Mouse (Mus musculus): Measurements from ENCODE around the gene Gm44805. TPM values are rescaled to one million over a fixed set of nuclear protein-coding genes. Genes with fewer than 3 reads are reported as not detected.

Gene Gm44805
- polyA plus RNA-seq, 1 experiment from 2014 or later = not detected

- peak; percentile 71 for ATAC-seq (ENCODE audit: low read depth)
- H3K36me3 ChIP-seq (ENCODE audit: control insufficient read depth, insufficient read depth, low read length) = peaks cover 8% of the 10 kb centered on the region; the same call in 1 of the 2 replicates
- peak within 1 kb of the TSS; percentile 80 for H3K4me3 ChIP-seq (ENCODE audit: low read length)
- peak within 1 kb of the TSS; percentile 91 for H3K27ac ChIP-seq (ENCODE audit: low read length)
- peak within 1 kb of the TSS; percentile 65 for H3K9ac ChIP-seq (ENCODE audit: low read length)
- WGBS = 1% methylated on average over 21 of the region's 41 CpGs
- no peaks in the 10 kb centered on the region for H3K4me1 ChIP-seq (replicated peaks; ENCODE audit: control insufficient read depth, insufficient read depth, low read length)
- no peaks in the 10 kb centered on the region for H3K9me3 ChIP-seq (ENCODE audit: control insufficient read depth, low read length)
- H3K27me3 ChIP-seq (ENCODE audit: control insufficient read depth, insufficient read depth, low read depth, low read length) = no peaks in the 10 kb centered on the region
- peak within 1 kb of the TSS; percentile 97 for H3K4me2 ChIP-seq (ENCODE audit: low read depth, low read length)
Measured at GRCm38 (mm10) chr7:19629361-19629734, 51.9 kb downstream of the Gm44805 start, which contains the start of gene Relb. TSS of gene Relb (minus strand) at chr7:19629438.

- no peaks in the 10 kb centered on the region for H3K4me1 ChIP-seq (replicated peaks; ENCODE audit: control insufficient read depth, insufficient read depth, low read length)
- peak overlapping the region; percentile 97 for H3K4me2 ChIP-seq (ENCODE audit: low read depth, low read length)
- peak overlapping the region; percentile 65 for H3K9ac ChIP-seq (ENCODE audit: low read length)
- ATAC-seq (ENCODE audit: low read depth) = peak; percentile 94
- peak overlapping the region; percentile 91 for H3K27ac ChIP-seq (ENCODE audit: low read length)
- H3K36me3 ChIP-seq (ENCODE audit: control insufficient read depth, insufficient read depth, low read length) = peaks cover 5% of the 10 kb centered on the region; the same call in 1 of the 2 replicates
- WGBS = 1% methylated on average over 57 of the region's 57 CpGs
- H3K27me3 ChIP-seq (ENCODE audit: control insufficient read depth, insufficient read depth, low read depth, low read length) = no peaks in the 10 kb centered on the region
- no peaks in the 10 kb centered on the region for H3K9me3 ChIP-seq (ENCODE audit: control insufficient read depth, low read length)
- H3K4me3 ChIP-seq (ENCODE audit: low read length) = peak overlapping the region; percentile 80
Measured at GRCm38 (mm10) chr7:19628536-19629360, 52.5 kb downstream of the Gm44805 start.

GRCm38 (mm10) chr7:19628192-19628535 lies 53.1 kb downstream of the Gm44805 start:
- Histone ChIP-seq H3K27ac (ENCODE audit: low read length) (peak overlapping the region; percentile 91), H3K4me3 (ENCODE audit: low read length) (peak overlapping the region; percentile 80), H3K9me3 (ENCODE audit: control insufficient read depth, low read length) (no peaks in the 10 kb centered on the region), H3K27me3 (ENCODE audit: control insufficient read depth, insufficient read depth, low read depth, low read length) (no peaks in the 10 kb centered on the region), H3K9ac (ENCODE audit: low read length) (peak overlapping the region; percentile 41; the same call in 1 of the 2 replicates), H3K36me3 (ENCODE audit: control insufficient read depth, insufficient read depth, low read length) (no peaks in the 10 kb centered on the region), H3K4me2 (ENCODE audit: low read depth, low read length) (peak overlapping the region; percentile 97), H3K4me1 (replicated peaks; ENCODE audit: control insufficient read depth, insufficient read depth, low read length) (no peaks in the 10 kb centered on the region)
- ATAC-seq (ENCODE audit: low read depth) = no peak
- WGBS = 14% methylated on average over 17 of the region's 17 CpGs

- Histone ChIP-seq H3K4me3 (ENCODE audit: low read length) (peak overlapping the region; percentile 80), H3K9ac (ENCODE audit: low read length) (peak overlapping the region; percentile 11; the same call in 1 of the 2 replicates), H3K27me3 (ENCODE audit: control insufficient read depth, insufficient read depth, low read depth, low read length) (no peaks in the 10 kb centered on the region), H3K9me3 (ENCODE audit: control insufficient read depth, low read length) (no peaks in the 10 kb centered on the region), H3K36me3 (ENCODE audit: control insufficient read depth, insufficient read depth, low read length) (no peaks in the 10 kb centered on the region), H3K4me2 (ENCODE audit: low read depth, low read length) (peak overlapping the region; percentile 97), H3K4me1 (replicated peaks; ENCODE audit: control insufficient read depth, insufficient read depth, low read length) (no peaks in the 10 kb centered on the region), H3K27ac (ENCODE audit: low read length) (no peak overlapping the region)
- no peak for ATAC-seq (ENCODE audit: low read depth)
- WGBS = 55% methylated on average over 3 of the region's 3 CpGs
Measured at GRCm38 (mm10) chr7:19627721-19628120, 53.5 kb downstream of the Gm44805 start.

GRCm38 (mm10) chr7:19623433-19623832 lies 57.8 kb downstream of the Gm44805 start:
- H3K27ac ChIP-seq (ENCODE audit: low read length) = no peak overlapping the region
- no peaks in the 10 kb centered on the region for H3K36me3 ChIP-seq (ENCODE audit: control insufficient read depth, insufficient read depth, low read length)
- no peak overlapping the region for H3K9ac ChIP-seq (ENCODE audit: low read length)
- 52% methylated on average over 2 of the region's 2 CpGs for WGBS
- H3K9me3 ChIP-seq (ENCODE audit: control insufficient read depth, low read length) = no peaks in the 10 kb centered on the region
- H3K4me3 ChIP-seq (ENCODE audit: low read length) = no peak overlapping the region
- no peak for ATAC-seq (ENCODE audit: low read depth)
- H3K4me1 ChIP-seq (replicated peaks; ENCODE audit: control insufficient read depth, insufficient read depth, low read length) = no peaks in the 10 kb centered on the region
- no peak overlapping the region for H3K4me2 ChIP-seq (ENCODE audit: low read depth, low read length)
- no peaks in the 10 kb centered on the region; the same call in 1 of the 2 replicates for H3K27me3 ChIP-seq (ENCODE audit: control insufficient read depth, insufficient read depth, low read depth, low read length)

GRCm38 (mm10) chr7:19622241-19622640 lies 59.0 kb downstream of the Gm44805 start:
- no peaks in the 10 kb centered on the region for H3K9me3 ChIP-seq (ENCODE audit: control insufficient read depth, low read length)
- 21% methylated on average over 6 of the region's 6 CpGs for WGBS
- no peak for ATAC-seq (ENCODE audit: low read depth)

More at GRCm38 (mm10) chr7:19622241-19622640, 59.0 kb downstream of the Gm44805 start:
- H3K4me3 ChIP-seq (ENCODE audit: low read length) = no peak overlapping the region
- no peak overlapping the region for H3K9ac ChIP-seq (ENCODE audit: low read length)
- H3K36me3 ChIP-seq (ENCODE audit: control insufficient read depth, insufficient read depth, low read length) = no peaks in the 10 kb centered on the region
- H3K27ac ChIP-seq (ENCODE audit: low read length) = no peak overlapping the region
- no peaks in the 10 kb centered on the region; the same call in 1 of the 2 replicates for H3K27me3 ChIP-seq (ENCODE audit: control insufficient read depth, insufficient read depth, low read depth, low read length)
- no peak overlapping the region for H3K4me2 ChIP-seq (ENCODE audit: low read depth, low read length)
- no peaks in the 10 kb centered on the region for H3K4me1 ChIP-seq (replicated peaks; ENCODE audit: control insufficient read depth, insufficient read depth, low read length)

Other genes starting within 250 kb of the Gm44805 start
- 5.2 TPM in 2 replicates for gene Mark4, start 222.6 kb downstream of the Gm44805 start, polyA plus RNA-seq (2015; fragmentation: Nextera tagmentation; extraction: Ambion mirVana)
- 0.72 and 1.1 TPM in 2 replicates for gene Exoc3l2, start 218.1 kb downstream of the Gm44805 start, polyA plus RNA-seq (2015; fragmentation: Nextera tagmentation; extraction: Ambion mirVana)
- gene Bloc1s3, start 173.1 kb downstream of the Gm44805 start, polyA plus RNA-seq (2015; fragmentation: Nextera tagmentation; extraction: Ambion mirVana) = 1.4 TPM in 2 replicates
- gene Trappc6a, start 173.0 kb downstream of the Gm44805 start, polyA plus RNA-seq (2015; fragmentation: Nextera tagmentation; extraction: Ambion mirVana) = 104 and 111 TPM in 2 replicates
- gene Nkpd1, start 163.6 kb downstream of the Gm44805 start, polyA plus RNA-seq (2015; fragmentation: Nextera tagmentation; extraction: Ambion mirVana) = 0.16 TPM in 1 of 2 replicates, not detected in the other
- 18.3 and 21.4 TPM in 2 replicates for gene Ppp1r37, start 118.3 kb downstream of the Gm44805 start, polyA plus RNA-seq (2015; fragmentation: Nextera tagmentation; extraction: Ambion mirVana)
- gene Zfp296, start 104.1 kb downstream of the Gm44805 start, polyA plus RNA-seq (2015; fragmentation: Nextera tagmentation; extraction: Ambion mirVana) = 0.40 and 0.57 TPM in 2 replicates
- gene Gemin7, start 103.8 kb downstream of the Gm44805 start, polyA plus RNA-seq (2015; fragmentation: Nextera tagmentation; extraction: Ambion mirVana) = 156 and 170 TPM in 2 replicates
- gene Clasrp, start 76.9 kb downstream of the Gm44805 start, polyA plus RNA-seq (2015; fragmentation: Nextera tagmentation; extraction: Ambion mirVana) = 41.4 and 43.5 TPM in 2 replicates
- 8.9 and 9.7 TPM in 2 replicates for gene Relb, start 52.0 kb downstream of the Gm44805 start, polyA plus RNA-seq (2015; fragmentation: Nextera tagmentation; extraction: Ambion mirVana)
- 70.3 and 73.5 TPM in 2 replicates for gene Clptm1, start 16.4 kb downstream of the Gm44805 start, polyA plus RNA-seq (2015; fragmentation: Nextera tagmentation; extraction: Ambion mirVana)
- 3.3 and 20.9 TPM in 2 replicates for gene Apoc2, start 3.5 kb downstream of the Gm44805 start, polyA plus RNA-seq (2015; fragmentation: Nextera tagmentation; extraction: Ambion mirVana)
- gene Apoc4, start 56 bp upstream of the Gm44805 start, polyA plus RNA-seq (2015; fragmentation: Nextera tagmentation; extraction: Ambion mirVana) = 0.34 and 6.1 TPM in 2 replicates
- gene Apoc1, start 11.2 kb upstream of the Gm44805 start, polyA plus RNA-seq (2015; fragmentation: Nextera tagmentation; extraction: Ambion mirVana) = 28.4 and 34.9 TPM in 2 replicates
- gene Apoe, start 17.8 kb upstream of the Gm44805 start, polyA plus RNA-seq (2015; fragmentation: Nextera tagmentation; extraction: Ambion mirVana) = 470 and 554 TPM in 2 replicates
- 82.0 and 87.4 TPM in 2 replicates for gene Tomm40, start 34.0 kb upstream of the Gm44805 start, polyA plus RNA-seq (2015; fragmentation: Nextera tagmentation; extraction: Ambion mirVana)
- gene Nectin2, start 69.1 kb upstream of the Gm44805 start, polyA plus RNA-seq (2015; fragmentation: Nextera tagmentation; extraction: Ambion mirVana) = 128 and 131 TPM in 2 replicates
- gene Bcam, start 89.6 kb upstream of the Gm44805 start, polyA plus RNA-seq (2015; fragmentation: Nextera tagmentation; extraction: Ambion mirVana) = 347 and 379 TPM in 2 replicates
- gene Cblc, start 115.4 kb upstream of the Gm44805 start, polyA plus RNA-seq (2015; fragmentation: Nextera tagmentation; extraction: Ambion mirVana) = 17.8 and 18.8 TPM in 2 replicates
- 5.4 and 5.7 TPM in 2 replicates for gene Bcl3, start 141.3 kb upstream of the Gm44805 start, polyA plus RNA-seq (2015; fragmentation: Nextera tagmentation; extraction: Ambion mirVana)
- gene Gm19345, start 170.6 kb upstream of the Gm44805 start, polyA plus RNA-seq (2015; fragmentation: Nextera tagmentation; extraction: Ambion mirVana) = 0.15 TPM in 1 of 2 replicates, not detected in the other
- gene Ceacam16, start 179.9 kb upstream of the Gm44805 start, polyA plus RNA-seq (2015; fragmentation: Nextera tagmentation; extraction: Ambion mirVana) = not detected in 2 replicates
- 0.06 TPM in 1 of 2 replicates, not detected in the other for gene Ceacam19, start 206.5 kb upstream of the Gm44805 start, polyA plus RNA-seq (2015; fragmentation: Nextera tagmentation; extraction: Ambion mirVana)
- gene Pvr, start 239.7 kb upstream of the Gm44805 start, polyA plus RNA-seq (2015; fragmentation: Nextera tagmentation; extraction: Ambion mirVana) = 23.9 and 26.1 TPM in 2 replicates